Mouse (Mus musculus): ENCODE results near the gene Ndufs6. TPM values are rescaled to one million over a fixed set of nuclear protein-coding genes. Genes with fewer than 3 reads are reported as not detected.
A peak's percentile ranks its signal among the peaks of the same experiment; 100 is the strongest.

Ndufs6 gene
- 159 and 199 TPM in 2 replicates for polyA plus RNA-seq (2012; rRNA removed)
- 377 and 393 TPM in 2 replicates for polyA plus RNA-seq (2014; fragmentation: Nextera tagmentation; extraction: Ambion mirVana)

DNA sequence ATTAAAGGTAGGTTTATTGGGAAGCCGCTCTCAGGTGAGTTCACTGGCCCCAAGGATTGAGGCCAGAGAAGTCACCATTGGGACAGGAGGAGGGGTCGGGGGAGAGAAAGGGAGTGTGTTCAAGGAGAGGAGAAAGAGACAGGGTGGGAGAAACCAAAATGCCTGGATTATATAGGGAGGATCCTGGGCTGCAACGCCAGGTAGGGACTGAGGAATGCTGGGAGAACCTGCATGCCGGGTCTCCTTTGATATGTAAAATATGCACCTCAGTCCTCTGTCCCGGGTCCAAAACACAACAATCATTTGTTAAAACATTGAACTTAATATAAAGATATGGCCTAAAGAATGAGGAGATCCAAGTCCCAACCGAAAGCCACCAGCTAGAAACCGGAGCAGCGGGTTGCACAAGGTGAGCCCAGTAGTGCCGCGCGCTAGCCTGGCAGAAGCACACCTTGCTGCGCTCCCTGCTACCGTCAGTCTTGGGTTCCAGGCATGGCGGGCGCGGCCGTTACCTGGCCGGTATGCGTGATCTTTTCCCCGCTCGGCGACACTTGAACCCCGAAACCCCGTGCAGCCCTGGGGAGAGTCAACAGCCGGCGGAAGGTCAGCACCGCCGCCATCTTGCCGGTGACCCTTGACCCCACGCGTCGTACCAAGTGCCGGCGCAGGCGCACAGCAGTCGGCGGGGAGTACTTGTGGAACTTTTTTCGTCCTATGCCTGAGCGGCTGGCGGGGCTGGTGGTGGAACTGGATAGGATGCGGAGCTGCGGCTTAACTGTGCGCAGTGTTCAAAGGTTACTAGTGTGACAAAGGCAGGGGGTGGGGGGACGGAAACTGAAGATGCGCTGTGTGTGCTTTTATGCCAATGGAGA is at the start of gene Ndufs6, which contains the start of gene Mrpl36:
Gene Ndufs6 (minus strand): TSS at position 716 of the 872 bp plus-strand sequence.
Gene Mrpl36 (plus strand): TSS at position 687 of the 872 bp plus-strand sequence.
- Histone ChIP-seq H3K4me2 (replicated peaks; ENCODE audit: low read depth, low read length, severe bottlenecking) (peak within 1 kb of the TSS; percentile 53), H3K9me3 (ENCODE audit: control insufficient read depth, low read length) (no peaks in the 10 kb centered on the region), H3K36me3 (ENCODE audit: control insufficient read depth, insufficient read depth, low read length) (peaks cover 25% of the 10 kb centered on the region), H3K4me1 (ENCODE audit: control insufficient read depth, insufficient read depth, low read length) (peaks cover 19% of the 10 kb centered on the region), H3K9ac (ENCODE audit: low read depth, low read length, severe bottlenecking) (peak within 1 kb of the TSS; percentile 70), H3K27ac (replicated peaks; ENCODE audit: low read depth, low read length) (0 out of 2 replicates have a peak within 1 kb of the TSS, but pooled peaks have one; percentile 52), H3K4me3 (replicated peaks; ENCODE audit: low read length) (peak within 1 kb of the TSS; percentile 73), H3K27me3 (ENCODE audit: control insufficient read depth, insufficient read depth, low read length) (no peaks in the 10 kb centered on the region)
- DNase-seq (ENCODE audit: low spot score): peak; percentile 89
- 1% methylated on average over 45 of the region's 45 CpGs for WGBS
- no peak; the same call in 1 of the 2 replicates for TF ChIP-seq POLR2A (IDR thresholded peaks at IDR 0.05; ENCODE audit: borderline replicate concordance, extremely low read depth, insufficient read depth, insufficient read length)
- ATAC-seq (ENCODE audit: low FRiP score, low read depth): peak; percentile 92

DNA sequence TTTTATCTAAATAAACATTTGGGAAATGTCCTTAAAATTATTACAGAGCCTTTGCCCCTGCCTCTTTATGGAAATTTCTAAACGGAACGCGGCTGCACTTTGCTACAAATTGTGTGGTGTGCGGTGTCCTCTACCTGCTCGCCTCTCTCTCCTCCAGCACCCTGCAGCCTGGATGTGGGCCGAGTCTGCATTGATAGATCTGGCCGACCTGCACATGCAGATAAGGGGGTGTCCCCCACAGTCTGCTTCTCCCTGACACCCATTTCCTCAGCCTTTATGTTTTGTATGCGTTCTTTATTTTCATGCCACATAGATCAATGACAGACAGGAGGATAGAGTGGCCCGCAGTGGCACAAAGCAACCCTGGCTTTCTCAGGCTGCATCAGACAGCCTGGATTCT is 49.3 kb upstream of the Ndufs6 start:
- H3K9ac ChIP-seq (ENCODE audit: low read depth, low read length, severe bottlenecking): no peak overlapping the region
- no peak for TF ChIP-seq POLR2A (IDR thresholded peaks at IDR 0.05; ENCODE audit: borderline replicate concordance, extremely low read depth, insufficient read depth, insufficient read length)
- H3K4me1 ChIP-seq (ENCODE audit: control insufficient read depth, insufficient read depth, low read length): no peaks in the 10 kb centered on the region
- DNase-seq (ENCODE audit: low spot score) (no peak), ATAC-seq (ENCODE audit: low FRiP score, low read depth) (no peak)
- no peaks in the 10 kb centered on the region for H3K36me3 ChIP-seq (ENCODE audit: control insufficient read depth, insufficient read depth, low read length)
- no peak overlapping the region for H3K4me2 ChIP-seq (replicated peaks; ENCODE audit: low read depth, low read length, severe bottlenecking)
- H3K27ac ChIP-seq (replicated peaks; ENCODE audit: low read depth, low read length): no peak overlapping the region
- H3K4me3 ChIP-seq (replicated peaks; ENCODE audit: low read length): no peak overlapping the region
- H3K9me3 ChIP-seq (ENCODE audit: control insufficient read depth, low read length): no peaks in the 10 kb centered on the region
- H3K27me3 ChIP-seq (ENCODE audit: control insufficient read depth, insufficient read depth, low read length): no peaks in the 10 kb centered on the region
- 87% methylated on average over 9 of the region's 9 CpGs for WGBS

DNA sequence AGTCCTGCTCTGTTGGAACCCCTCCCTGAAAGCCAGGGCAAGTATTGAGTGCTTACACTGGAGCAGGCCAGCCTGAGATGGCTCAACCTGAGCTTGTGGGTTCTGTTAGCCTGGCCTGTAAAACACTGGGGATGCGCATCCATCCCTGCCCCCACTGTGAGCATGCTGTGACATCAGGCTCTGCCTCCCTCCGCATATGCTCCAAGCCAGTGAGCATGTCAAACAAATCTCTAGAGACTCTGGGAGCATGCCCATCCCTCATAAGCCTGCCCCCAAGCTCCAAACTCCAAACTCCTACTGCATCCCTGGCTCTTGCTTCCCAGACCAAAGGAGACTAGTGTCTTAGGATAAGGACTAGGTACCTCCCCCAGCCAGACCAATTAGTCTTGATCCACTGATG is 46.3 kb upstream of the Ndufs6 start:
- DNase-seq (ENCODE audit: low spot score): no peak
- Histone ChIP-seq H3K4me2 (replicated peaks; ENCODE audit: low read depth, low read length, severe bottlenecking) (no peak overlapping the region), H3K27ac (replicated peaks; ENCODE audit: low read depth, low read length) (no peak overlapping the region), H3K4me1 (ENCODE audit: control insufficient read depth, insufficient read depth, low read length) (no peaks in the 10 kb centered on the region), H3K9me3 (ENCODE audit: control insufficient read depth, low read length) (no peaks in the 10 kb centered on the region), H3K36me3 (ENCODE audit: control insufficient read depth, insufficient read depth, low read length) (no peaks in the 10 kb centered on the region), H3K4me3 (replicated peaks; ENCODE audit: low read length) (no peak overlapping the region), H3K9ac (ENCODE audit: low read depth, low read length, severe bottlenecking) (no peak overlapping the region), H3K27me3 (ENCODE audit: control insufficient read depth, insufficient read depth, low read length) (no peaks in the 10 kb centered on the region)
- 77% methylated on average over 2 of the region's 2 CpGs for WGBS
- no peak for ATAC-seq (ENCODE audit: low FRiP score, low read depth)
- no peak for TF ChIP-seq POLR2A (IDR thresholded peaks at IDR 0.05; ENCODE audit: borderline replicate concordance, extremely low read depth, insufficient read depth, insufficient read length)

DNA sequence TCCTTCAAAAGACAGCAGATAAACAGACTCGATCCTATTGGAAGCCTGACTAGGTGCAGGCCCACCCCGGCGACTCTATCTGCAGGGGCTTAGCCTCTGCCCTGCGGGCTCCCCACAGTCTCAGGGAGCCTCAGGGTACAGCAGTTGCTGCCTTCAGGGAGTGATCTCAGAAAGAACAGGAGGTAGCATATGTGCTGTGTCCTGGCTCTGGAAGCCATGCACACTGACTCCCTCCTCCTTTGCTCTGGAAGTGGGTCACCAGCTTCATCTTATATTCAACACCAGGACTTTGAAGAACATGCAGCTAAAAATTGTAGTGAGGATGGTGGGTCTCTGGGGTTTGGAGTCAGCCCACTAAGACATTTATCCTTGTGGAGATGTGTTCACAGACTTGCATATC is 45.0 kb upstream of the Ndufs6 start:
- H3K4me3 ChIP-seq (replicated peaks; ENCODE audit: low read length): no peak overlapping the region
- H3K27me3 ChIP-seq (ENCODE audit: control insufficient read depth, insufficient read depth, low read length): no peaks in the 10 kb centered on the region
- WGBS: 81% methylated on average over 4 of the region's 4 CpGs
- TF ChIP-seq POLR2A (IDR thresholded peaks at IDR 0.05; ENCODE audit: borderline replicate concordance, extremely low read depth, insufficient read depth, insufficient read length): no peak
- no peak overlapping the region for H3K27ac ChIP-seq (replicated peaks; ENCODE audit: low read depth, low read length)
- no peaks in the 10 kb centered on the region for H3K4me1 ChIP-seq (ENCODE audit: control insufficient read depth, insufficient read depth, low read length)
- no peak for ATAC-seq (ENCODE audit: low FRiP score, low read depth)
- H3K9ac ChIP-seq (ENCODE audit: low read depth, low read length, severe bottlenecking): no peak overlapping the region
- no peaks in the 10 kb centered on the region for H3K36me3 ChIP-seq (ENCODE audit: control insufficient read depth, insufficient read depth, low read length)
- no peaks in the 10 kb centered on the region for H3K9me3 ChIP-seq (ENCODE audit: control insufficient read depth, low read length)
- DNase-seq (ENCODE audit: low spot score): no peak
- no peak overlapping the region for H3K4me2 ChIP-seq (replicated peaks; ENCODE audit: low read depth, low read length, severe bottlenecking)

DNA sequence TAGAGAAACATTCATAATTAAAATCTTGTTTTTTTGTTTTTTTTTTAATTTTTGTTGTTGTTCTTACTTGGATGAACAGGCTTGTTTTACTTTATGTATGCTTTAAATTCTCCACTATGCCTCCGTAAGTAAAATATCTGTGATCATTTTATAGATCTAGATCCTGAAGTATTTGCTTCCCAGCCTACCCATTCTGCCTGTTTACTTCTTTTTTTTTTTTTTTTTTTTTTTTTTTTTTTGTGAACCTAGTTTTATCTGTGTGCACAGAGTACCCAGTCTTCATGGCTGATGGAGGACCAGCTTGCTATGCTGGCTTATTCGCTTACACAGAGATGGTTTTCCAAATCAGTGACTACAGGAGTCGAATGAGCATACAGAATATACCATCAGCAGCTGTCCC is 28.8 kb upstream of the Ndufs6 start:
- Histone ChIP-seq H3K9me3 (ENCODE audit: control insufficient read depth, low read length) (no peaks in the 10 kb centered on the region), H3K4me1 (ENCODE audit: control insufficient read depth, insufficient read depth, low read length) (no peaks in the 10 kb centered on the region), H3K36me3 (ENCODE audit: control insufficient read depth, insufficient read depth, low read length) (no peaks in the 10 kb centered on the region), H3K4me3 (replicated peaks; ENCODE audit: low read length) (no peak overlapping the region), H3K9ac (ENCODE audit: low read depth, low read length, severe bottlenecking) (no peak overlapping the region), H3K4me2 (replicated peaks; ENCODE audit: low read depth, low read length, severe bottlenecking) (no peak overlapping the region), H3K27ac (replicated peaks; ENCODE audit: low read depth, low read length) (no peak overlapping the region), H3K27me3 (ENCODE audit: control insufficient read depth, insufficient read depth, low read length) (no peaks in the 10 kb centered on the region)
- no peak for ATAC-seq (ENCODE audit: low FRiP score, low read depth)
- WGBS: 79% methylated on average over 3 of the region's 3 CpGs
- no peak for TF ChIP-seq POLR2A (IDR thresholded peaks at IDR 0.05; ENCODE audit: borderline replicate concordance, extremely low read depth, insufficient read depth, insufficient read length)
- DNase-seq (ENCODE audit: low spot score): no peak

Data from limb, embryonic 14.5 days (tissue).